ENCODE assay signal across 8 mouse cellular contexts in genomic region chr5:135149053-135149819, GRCm38 (mm10). TPM values are rescaled to one million over a fixed set of nuclear protein-coding genes. Genes with fewer than 3 reads are reported as not detected.
DNase-seq lines count a peak whose midpoint lies in the region; ATAC-seq and TF ChIP-seq lines count a peak whose summit lies in the region.

TSS of gene Tbl2 (plus strand) at chr5:135149657.

- no peak for TF ChIP-seq POLR2A in kidney, adult 2 months (IDR thresholded peaks at IDR 0.05; ENCODE audit: low read depth, low read length)
- peak; percentile 56; the same call in 1 of the 2 replicates for TF ChIP-seq POLR2A in spleen, adult 2 months (IDR thresholded peaks at IDR 0.05; ENCODE audit: low read depth, low read length)

- H3K4me2 ChIP-seq in embryonic facial prominence, embryonic 13.5 days, result peak within 1 kb of the TSS; percentile 73
- H3K4me2 ChIP-seq in limb, embryonic 12.5 days, result peak within 1 kb of the TSS; percentile 71
- peak within 1 kb of the TSS; percentile 71 for H3K4me2 ChIP-seq in midbrain, embryonic 15.5 days

- peaks cover 14% of the 10 kb centered on the region for H3K4me1 ChIP-seq in embryonic facial prominence, embryonic 13.5 days
- no peaks in the 10 kb centered on the region; the same call in 1 of the 2 replicates for H3K4me1 ChIP-seq in kidney, adult 2 months (ENCODE audit: control insufficient read depth, insufficient read depth, low read length)
- H3K4me1 ChIP-seq in limb, embryonic 12.5 days (replicated peaks), result peaks cover 7% of the 10 kb centered on the region; the same call in 1 of the 2 replicates
- H3K4me1 ChIP-seq in midbrain, embryonic 15.5 days, result peaks cover 16% of the 10 kb centered on the region
- H3K4me1 ChIP-seq in spleen, adult 2 months (ENCODE audit: control insufficient read depth, insufficient read depth, insufficient read length), result no peaks in the 10 kb centered on the region

- 0% methylated on average over 63 of the region's 63 CpGs for WGBS in embryonic facial prominence, embryonic 13.5 days
- under 1% methylated on average over 63 of the region's 63 CpGs for WGBS in kidney, adult 2 months
- WGBS in limb, embryonic 12.5 days, result under 1% methylated on average over 63 of the region's 63 CpGs
- under 1% methylated on average over 62 of the region's 63 CpGs for WGBS in midbrain, embryonic 15.5 days
- under 1% methylated on average over 63 of the region's 63 CpGs for WGBS in spleen, adult 2 months

- TF ChIP-seq CTCF in kidney, adult 2 months (conservative IDR thresholded peaks at IDR 0.05; ENCODE audit: insufficient read depth, insufficient read length, low read depth, low read length), result no peak
- TF ChIP-seq CTCF in spleen, adult 2 months (IDR thresholded peaks at IDR 0.05; ENCODE audit: extremely low read depth, insufficient read depth, insufficient read length, insufficient replicate concordance), result no peak

- peak within 1 kb of the TSS; percentile 79 for H3K9ac ChIP-seq in embryonic facial prominence, embryonic 13.5 days
- H3K9ac ChIP-seq in limb, embryonic 12.5 days (replicated peaks), result peak within 1 kb of the TSS; percentile 76
- peak within 1 kb of the TSS; percentile 61 for H3K9ac ChIP-seq in midbrain, embryonic 15.5 days

- peak within 1 kb of the TSS; percentile 93 for H3K27ac ChIP-seq in embryonic facial prominence, embryonic 13.5 days
- H3K27ac ChIP-seq in kidney, adult 2 months (ENCODE audit: insufficient read depth, low read depth, low read length), result peak within 1 kb of the TSS; percentile 90
- H3K27ac ChIP-seq in limb, embryonic 12.5 days, result peak within 1 kb of the TSS; percentile 94
- H3K27ac ChIP-seq in midbrain, embryonic 15.5 days, result peak within 1 kb of the TSS; percentile 83
- H3K27ac ChIP-seq in spleen, adult 2 months (ENCODE audit: insufficient read depth, low read length), result peak within 1 kb of the TSS; percentile 96

- no peaks in the 10 kb centered on the region for H3K27me3 ChIP-seq in embryonic facial prominence, embryonic 13.5 days
- no peaks in the 10 kb centered on the region for H3K27me3 ChIP-seq in kidney, adult 2 months (replicated peaks; ENCODE audit: control insufficient read depth, insufficient read depth, low read length)
- no peaks in the 10 kb centered on the region for H3K27me3 ChIP-seq in limb, embryonic 12.5 days
- H3K27me3 ChIP-seq in midbrain, embryonic 15.5 days (replicated peaks), result no peaks in the 10 kb centered on the region
- H3K27me3 ChIP-seq in spleen, adult 2 months (ENCODE audit: control insufficient read depth, insufficient read depth, low read length), result no peaks in the 10 kb centered on the region

- H3K36me3 ChIP-seq in embryonic facial prominence, embryonic 13.5 days, result peaks cover 17% of the 10 kb centered on the region
- no peaks in the 10 kb centered on the region; the same call in 1 of the 2 replicates for H3K36me3 ChIP-seq in kidney, adult 2 months (ENCODE audit: control insufficient read depth, insufficient read depth, low read length)
- H3K36me3 ChIP-seq in limb, embryonic 12.5 days, result peaks cover 20% of the 10 kb centered on the region
- no peaks in the 10 kb centered on the region for H3K36me3 ChIP-seq in midbrain, embryonic 15.5 days (replicated peaks)
- H3K36me3 ChIP-seq in spleen, adult 2 months (ENCODE audit: control insufficient read depth, insufficient read depth, low read length), result peaks cover 4% of the 10 kb centered on the region

- peak; percentile 100 for DNase-seq in 3134 (ENCODE audit: extremely low read depth, insufficient read length, low spot score)
- peak; percentile 99 for DNase-seq in adrenal gland, postnatal 36 days
- DNase-seq in heart, adult 18-20 months, result peak; percentile 99
- DNase-seq in kidney, adult 2 months, result peak; percentile 99
- DNase-seq in spleen, adult 2 months (ENCODE audit: low read depth in 1 of 2, low spot score in 2 of 2), result peak; percentile 99

- H3K4me3 ChIP-seq in embryonic facial prominence, embryonic 13.5 days, result peak within 1 kb of the TSS; percentile 66
- peak within 1 kb of the TSS; percentile 92 for H3K4me3 ChIP-seq in kidney, adult 2 months (ENCODE audit: insufficient read depth, low read depth, low read length)
- peak within 1 kb of the TSS; percentile 78 for H3K4me3 ChIP-seq in limb, embryonic 12.5 days (replicated peaks)
- peak within 1 kb of the TSS; percentile 67 for H3K4me3 ChIP-seq in midbrain, embryonic 15.5 days
- peak within 1 kb of the TSS; percentile 90 for H3K4me3 ChIP-seq in spleen, adult 2 months (ENCODE audit: extremely low read depth, insufficient read depth, insufficient read length)

- peak; percentile 99 for ATAC-seq in embryonic facial prominence, embryonic 13.5 days (ENCODE audit: insufficient number of reproducible peaks, insufficient read depth, low FRiP score, low TSS enrichment, low read depth)
- ATAC-seq in limb, embryonic 12.5 days (ENCODE audit: insufficient number of reproducible peaks, insufficient read depth, low FRiP score, low TSS enrichment, low read depth), result peak; percentile 97
- ATAC-seq in midbrain, embryonic 15.5 days (replicated peaks), result peak; percentile 97

- H3K9me3 ChIP-seq in embryonic facial prominence, embryonic 13.5 days, result no peaks in the 10 kb centered on the region
- H3K9me3 ChIP-seq in limb, embryonic 12.5 days, result no peaks in the 10 kb centered on the region
- H3K9me3 ChIP-seq in midbrain, embryonic 15.5 days, result no peaks in the 10 kb centered on the region

RNA-seq across cellular contexts. Expression of gene Tbl2, which starts in this region (rescaled TPM):
- total RNA-seq in adrenal gland, postnatal 36 days (2021), result 10 to 100 TPM; 28.9 to 40.9 TPM
- polyA plus RNA-seq in embryonic facial prominence, embryonic 13.5 days (2015; fragmentation: Nextera tagmentation; extraction: Ambion mirVana), result 25.6 and 25.7 TPM in 2 replicates
- total RNA-seq in heart, adult 18-20 months (2021), result 10 to 100 TPM in 1 of 2 experiments, 1 to 10 TPM in 1; 9.5 to 11.3 TPM
- polyA plus RNA-seq in kidney, adult 2 months (2012; rRNA removed), result 10.1 and 10.2 TPM in 2 replicates
- 30.1 and 30.2 TPM in 2 replicates for polyA plus RNA-seq in limb, embryonic 12.5 days (2016; fragmentation: Nextera tagmentation; extraction: Ambion mirVana)
- polyA plus RNA-seq in midbrain, embryonic 15.5 days (2015; fragmentation: Nextera tagmentation; extraction: Ambion mirVana), result 13.2 and 13.4 TPM in 2 replicates
- polyA plus RNA-seq in spleen, adult 2 months (2012; rRNA removed), result 6.1 and 7.2 TPM in 2 replicates

Comparison
In these comparisons a context has a peak if more than half of its experiments do, and no peak if none do; other contexts are left out.
1. Peak in every context shown above with its lines: DNase-seq, ATAC-seq, H3K4me3 ChIP-seq and H3K27ac ChIP-seq.